Mouse (Mus musculus) intestine, embryonic 15.5 days (tissue): Measurements from ENCODE around the gene Adrm1. TPM values are rescaled to one million over a fixed set of nuclear protein-coding genes. Genes with fewer than 3 reads are reported as not detected.

Experiments used
- ATAC-seq: fragments of 200-750 bp; cut with Nextera tagmentation; 2 replicates; pipeline ENCODE4 v1.8.0; 2017; ENCODE audit warnings: moderate TSS enrichment, moderate library complexity
- H3K27ac ChIP-seq: fragments of 300-500 bp; sonication (generic); 2 replicates; pipeline ENCODE4 v1.5.1; 2015; ENCODE audit warnings: mild to moderate bottlenecking, inconsistent platforms
- H3K27me3 ChIP-seq: fragments of 300-500 bp; sonication (generic); replicated peaks from 2 replicates; pipeline ENCODE4 v1.6.1; 2015; ENCODE audit warnings: inconsistent platforms
- H3K36me3 ChIP-seq: fragments of 300-500 bp; sonication (generic); 2 replicates; pipeline ENCODE4 v1.6.1; 2015; ENCODE audit warnings: inconsistent platforms
- H3K4me1 ChIP-seq: fragments of 300-500 bp; sonication (generic); replicated peaks from 2 replicates; pipeline ENCODE4 v1.6.1; 2015; ENCODE audit warnings: inconsistent platforms
- H3K4me2 ChIP-seq: fragments of 300-500 bp; sonication (generic); replicated peaks from 2 replicates; pipeline ENCODE4 v1.6.1; 2015; ENCODE audit warnings: mild to moderate bottlenecking, inconsistent platforms
- H3K4me3 ChIP-seq: fragments of 300-500 bp; sonication (generic); replicated peaks from 2 replicates; pipeline ENCODE4 v1.5.1; 2015; ENCODE audit warnings: inconsistent platforms
- H3K9ac ChIP-seq: fragments of 300-500 bp; sonication (generic); 2 replicates; pipeline ENCODE4 v1.6.1; 2015; ENCODE audit warnings: inconsistent platforms
- H3K9me3 ChIP-seq: fragments of 300-500 bp; sonication (generic); 2 replicates; pipeline ENCODE4 v1.6.1; 2016; ENCODE audit warnings: inconsistent platforms
- WGBS: fragments of 180-500 bp; shearing (Covaris S2); methylation state at CpG from one replicate; pipeline ENCODE4 v1.1.7; 2015; 5-methylcytosine and 5-hydroxymethylcytosine counted together
- polyA plus RNA-seq: library from polyadenylated mRNA; unstranded; fragments of >200 nt; fragmentation: Nextera tagmentation; extraction: Ambion mirVana; gene quantifications from 2 replicates; pipeline ENCODE4 v1.2.1, GENCODE M21; 2015

The Adrm1 gene
- polyA plus RNA-seq, 1 experiment from 2014 or later, result 172 TPM

DNA sequence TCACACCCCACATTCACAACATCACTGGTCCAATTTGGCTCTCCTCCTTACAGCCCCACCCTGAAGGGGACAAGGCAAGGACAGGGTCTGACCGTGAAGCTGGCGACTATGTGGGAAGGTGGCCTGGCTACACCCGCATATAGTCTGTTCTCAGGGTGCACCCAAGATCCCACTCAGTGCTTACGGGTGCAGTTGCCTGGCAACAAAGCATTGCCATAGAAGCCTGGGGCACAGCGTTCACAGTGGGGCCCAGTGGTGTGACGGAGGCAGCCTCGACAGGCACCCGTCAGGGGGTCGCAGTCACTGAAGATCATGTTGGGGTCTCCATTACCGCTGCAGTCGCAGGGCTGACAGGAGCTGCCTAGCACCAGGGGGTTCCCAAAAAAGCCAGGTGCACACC lies 16.1 kb downstream of the Adrm1 start:
- no peak overlapping the region for H3K9ac ChIP-seq
- no peak overlapping the region for H3K27ac ChIP-seq
- WGBS, result 90% methylated on average over 11 of the region's 11 CpGs
- no peak overlapping the region for H3K4me3 ChIP-seq
- no peaks in the 10 kb centered on the region for H3K4me1 ChIP-seq
- H3K4me2 ChIP-seq, result no peak overlapping the region
- H3K36me3 ChIP-seq, result 0 out of 2 replicates have a peak, but pooled peaks cover 13% of the 10 kb centered on the region
- no peaks in the 10 kb centered on the region for H3K9me3 ChIP-seq
- no peak for ATAC-seq
- no peaks in the 10 kb centered on the region for H3K27me3 ChIP-seq

GRCm38 (mm10) chr2:180196610-180197322 lies 25.5 kb downstream of the Adrm1 start:
- Histone ChIP-seq H3K9ac (no peak overlapping the region), H3K9me3 (no peaks in the 10 kb centered on the region), H3K27me3 (no peaks in the 10 kb centered on the region), H3K4me2 (no peak overlapping the region), H3K36me3 (peaks cover 2% of the 10 kb centered on the region; the same call in 1 of the 2 replicates), H3K27ac (no peak overlapping the region), H3K4me3 (no peak overlapping the region), H3K4me1 (no peaks in the 10 kb centered on the region)
- no peak for ATAC-seq
- 74% methylated on average over 12 of the region's 12 CpGs for WGBS

DNA sequence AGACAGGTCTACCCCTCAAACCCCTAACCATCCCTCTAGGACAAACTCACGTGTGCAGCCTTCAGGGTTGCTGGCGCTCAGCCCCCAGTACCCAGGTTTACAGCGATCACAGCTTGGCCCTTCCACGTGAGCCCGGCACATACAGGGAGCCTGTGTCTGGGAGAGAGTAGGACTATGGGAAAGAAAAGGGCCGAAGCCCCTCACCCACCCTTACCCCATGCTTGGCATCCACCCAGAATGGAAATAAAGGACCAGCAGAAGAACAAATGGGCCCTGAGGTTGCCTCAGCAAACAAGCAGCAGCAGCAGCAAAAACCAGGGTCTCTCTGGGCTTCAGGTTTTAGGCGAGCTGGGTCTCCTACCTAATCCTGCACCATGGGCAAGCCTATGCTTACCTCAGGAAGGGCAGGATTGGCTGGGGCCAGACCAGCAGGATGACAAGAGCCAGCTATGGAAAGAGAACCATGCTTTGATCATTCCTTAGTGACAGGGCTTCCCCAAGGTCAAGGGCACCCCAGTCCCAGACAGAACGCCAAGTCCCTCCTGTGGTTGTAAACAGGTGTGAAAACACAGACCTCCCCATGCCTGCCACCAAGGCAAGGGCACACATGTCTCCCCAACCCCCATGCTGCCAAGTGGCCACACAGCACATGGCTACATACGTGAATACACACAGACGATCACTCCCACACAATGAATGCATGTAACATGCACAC lies 26.2 kb downstream of the Adrm1 start:
- Histone ChIP-seq H3K27me3 (no peaks in the 10 kb centered on the region), H3K9me3 (no peaks in the 10 kb centered on the region), H3K36me3 (peaks cover 2% of the 10 kb centered on the region; the same call in 1 of the 2 replicates), H3K9ac (no peak overlapping the region), H3K27ac (no peak overlapping the region), H3K4me2 (no peak overlapping the region), H3K4me1 (no peaks in the 10 kb centered on the region), H3K4me3 (no peak overlapping the region)
- ATAC-seq, result no peak
- 88% methylated on average over 10 of the region's 10 CpGs for WGBS

GRCm38 (mm10) chr2:180198782-180199181 lies 27.5 kb downstream of the Adrm1 start:
- Histone ChIP-seq H3K27ac (no peak overlapping the region), H3K9ac (no peak overlapping the region), H3K4me2 (no peak overlapping the region), H3K4me3 (no peak overlapping the region), H3K9me3 (no peaks in the 10 kb centered on the region), H3K4me1 (no peaks in the 10 kb centered on the region), H3K36me3 (peaks cover 2% of the 10 kb centered on the region; the same call in 1 of the 2 replicates), H3K27me3 (no peaks in the 10 kb centered on the region)
- 94% methylated on average over 10 of the region's 10 CpGs for WGBS
- ATAC-seq, result no peak

- Histone ChIP-seq H3K36me3 (peaks cover 2% of the 10 kb centered on the region; the same call in 1 of the 2 replicates), H3K27ac (0 out of 2 replicates have a peak overlapping the region, but pooled peaks have one; percentile 9), H3K9ac (no peak overlapping the region), H3K4me3 (no peak overlapping the region), H3K9me3 (no peaks in the 10 kb centered on the region), H3K4me2 (no peak overlapping the region), H3K4me1 (no peaks in the 10 kb centered on the region), H3K27me3 (no peaks in the 10 kb centered on the region)
- no peak for ATAC-seq
- 52% methylated on average over 11 of the region's 11 CpGs for WGBS
Observed at GRCm38 (mm10) chr2:180200681-180201080, 29.4 kb downstream of the Adrm1 start.

DNA sequence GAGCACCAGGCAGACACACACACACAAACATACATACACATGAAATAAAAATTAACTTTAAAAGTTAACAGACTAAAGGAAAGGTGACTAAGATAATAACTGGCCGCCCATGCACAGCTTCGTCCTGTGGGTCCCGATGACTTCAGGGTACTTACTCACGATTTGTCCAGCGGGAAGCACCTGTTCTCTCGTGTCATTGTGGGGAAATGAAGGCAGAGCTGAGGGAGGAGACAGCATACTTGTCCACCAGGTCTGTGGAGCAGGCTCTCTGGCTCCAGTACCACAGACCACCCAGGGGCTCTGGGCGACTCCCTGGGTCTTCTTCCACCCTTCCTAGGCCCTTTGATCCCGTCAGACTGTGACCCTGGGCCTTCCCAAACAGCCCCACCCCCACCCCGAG lies 30.0 kb downstream of the Adrm1 start:
- H3K4me2 ChIP-seq, result no peak overlapping the region
- H3K9me3 ChIP-seq, result no peaks in the 10 kb centered on the region
- ATAC-seq, result no peak
- no peaks in the 10 kb centered on the region for H3K27me3 ChIP-seq
- H3K27ac ChIP-seq, result no peak overlapping the region
- H3K4me1 ChIP-seq, result no peaks in the 10 kb centered on the region
- peaks cover 2% of the 10 kb centered on the region; the same call in 1 of the 2 replicates for H3K36me3 ChIP-seq
- 73% methylated on average over 9 of the region's 9 CpGs for WGBS
- H3K9ac ChIP-seq, result no peak overlapping the region
- no peak overlapping the region for H3K4me3 ChIP-seq

- H3K36me3 ChIP-seq, result peaks cover under 1% of the 10 kb centered on the region; the same call in 1 of the 2 replicates
- no peaks in the 10 kb centered on the region for H3K27me3 ChIP-seq
- no peaks in the 10 kb centered on the region for H3K4me1 ChIP-seq
- H3K9ac ChIP-seq, result no peak overlapping the region
- no peak for ATAC-seq
- no peaks in the 10 kb centered on the region for H3K9me3 ChIP-seq
- WGBS, result 89% methylated on average over 14 of the region's 14 CpGs
- H3K4me2 ChIP-seq, result no peak overlapping the region
- H3K4me3 ChIP-seq, result no peak overlapping the region
- H3K27ac ChIP-seq, result no peak overlapping the region
Observed at GRCm38 (mm10) chr2:180202263-180202662, 31.0 kb downstream of the Adrm1 start.

DNA sequence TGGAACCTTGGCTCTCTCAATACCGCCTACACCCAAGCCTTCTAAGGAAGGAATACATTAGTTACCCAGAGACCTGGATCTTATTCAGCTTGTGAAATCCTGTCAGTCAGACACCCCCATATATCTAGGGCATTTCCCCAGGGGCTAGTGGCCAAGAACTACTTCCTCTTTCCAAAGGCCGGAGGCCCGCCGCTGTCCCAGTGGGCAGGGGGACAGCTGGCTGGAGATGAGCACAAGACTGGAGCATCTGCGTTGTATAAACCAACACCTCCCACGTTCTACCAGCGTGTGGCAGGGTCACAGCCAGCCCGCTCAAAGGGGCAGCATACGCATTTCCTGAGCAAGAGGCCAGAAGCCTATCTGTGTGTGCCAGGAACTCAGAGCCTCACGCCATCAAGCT lies 31.5 kb downstream of the Adrm1 start:
- Histone ChIP-seq H3K4me3 (no peak overlapping the region), H3K9me3 (no peaks in the 10 kb centered on the region), H3K27ac (no peak overlapping the region), H3K4me1 (no peaks in the 10 kb centered on the region), H3K4me2 (no peak overlapping the region), H3K36me3 (no peaks in the 10 kb centered on the region), H3K27me3 (no peaks in the 10 kb centered on the region), H3K9ac (no peak overlapping the region)
- ATAC-seq, result no peak
- 77% methylated on average over 10 of the region's 10 CpGs for WGBS

DNA sequence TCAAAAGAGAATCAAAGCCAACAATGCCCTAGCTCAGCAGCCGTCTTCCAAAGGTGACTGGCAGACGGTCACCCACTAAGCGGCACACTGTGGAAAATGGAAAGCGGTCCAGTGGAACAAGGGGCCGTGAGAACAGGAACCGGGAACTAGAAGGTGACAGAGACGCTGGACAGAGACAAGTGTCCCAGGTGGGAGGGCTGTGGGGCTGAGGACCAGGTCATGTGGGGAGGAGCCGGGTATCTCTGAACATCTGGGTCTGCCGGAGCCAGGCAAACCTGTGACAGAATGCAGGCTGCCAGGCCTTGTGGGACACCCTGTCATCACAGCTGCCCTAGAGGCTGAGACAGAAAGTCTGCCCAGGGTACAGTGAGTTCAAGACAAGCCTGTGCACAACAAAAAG lies 33.2 kb downstream of the Adrm1 start:
- H3K27ac ChIP-seq, result no peak overlapping the region
- ATAC-seq, result no peak
- H3K4me3 ChIP-seq, result no peak overlapping the region
- H3K4me2 ChIP-seq, result no peak overlapping the region
- H3K4me1 ChIP-seq, result no peaks in the 10 kb centered on the region
- no peak overlapping the region for H3K9ac ChIP-seq
- WGBS, result 88% methylated on average over 9 of the region's 9 CpGs
- H3K27me3 ChIP-seq, result no peaks in the 10 kb centered on the region
- no peaks in the 10 kb centered on the region for H3K9me3 ChIP-seq
- H3K36me3 ChIP-seq, result no peaks in the 10 kb centered on the region

DNA sequence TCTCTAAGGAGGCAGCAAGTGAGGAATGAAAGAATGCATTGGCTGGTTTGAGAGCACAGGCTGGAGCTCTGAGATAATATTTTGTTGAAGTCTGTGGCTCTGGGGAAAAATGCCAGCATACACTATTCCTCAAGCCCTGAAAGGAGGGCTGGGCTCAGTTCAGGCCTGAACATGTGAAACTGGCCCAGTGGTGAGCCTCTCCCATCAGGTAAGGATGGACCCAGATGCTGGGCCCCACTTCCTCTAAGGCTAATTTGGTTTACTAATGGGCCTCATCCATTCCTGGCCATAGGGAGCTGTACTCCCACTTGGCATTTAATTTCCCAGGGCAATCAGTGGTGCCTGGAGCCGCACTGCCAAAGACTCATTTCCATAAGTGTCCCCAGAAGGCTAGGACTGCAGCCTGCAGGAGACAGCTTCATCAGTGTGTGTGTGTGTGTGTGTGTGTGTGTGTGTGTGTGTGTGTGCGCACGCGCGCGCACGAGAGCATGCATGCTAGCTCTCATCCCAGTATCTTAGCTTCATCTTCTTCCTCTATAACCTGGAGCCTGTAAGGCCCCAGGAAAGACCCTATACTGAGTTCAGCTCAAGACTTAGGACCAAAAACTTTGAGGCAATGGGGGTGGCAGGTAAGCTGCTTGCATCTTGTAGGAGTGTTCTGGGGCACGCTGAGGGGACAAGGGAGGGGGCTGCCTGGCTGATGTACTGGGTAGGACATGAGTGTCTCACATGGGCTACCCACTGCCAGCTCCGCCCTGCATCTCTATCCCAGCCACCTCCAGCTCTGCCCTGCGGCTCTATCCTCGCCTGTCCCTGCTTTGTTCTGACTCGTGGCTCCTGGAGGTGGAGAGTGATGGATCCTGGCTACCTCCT lies 34.0 kb downstream of the Adrm1 start:
- Histone ChIP-seq H3K4me3 (no peak overlapping the region), H3K4me2 (no peak overlapping the region), H3K27me3 (no peaks in the 10 kb centered on the region), H3K36me3 (no peaks in the 10 kb centered on the region), H3K9me3 (no peaks in the 10 kb centered on the region), H3K27ac (no peak overlapping the region), H3K4me1 (no peaks in the 10 kb centered on the region), H3K9ac (no peak overlapping the region)
- 89% methylated on average over 12 of the region's 12 CpGs for WGBS
- no peak for ATAC-seq

DNA sequence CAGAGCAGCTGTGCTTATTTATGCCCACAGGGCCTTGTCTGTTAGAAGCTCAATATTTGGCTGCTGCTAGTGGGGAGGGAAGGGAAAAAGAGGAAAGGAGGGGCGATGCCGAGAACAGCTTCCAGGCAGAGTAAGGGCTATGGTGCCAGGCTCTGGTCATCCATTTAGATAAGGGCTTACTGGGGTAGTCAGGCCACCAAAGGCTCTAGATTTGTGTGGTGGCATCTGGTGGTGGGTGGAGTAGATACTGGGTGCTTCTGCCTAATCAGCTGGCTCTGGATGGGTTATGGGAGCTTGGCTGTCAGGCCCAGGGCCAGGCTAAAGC lies 34.6 kb downstream of the Adrm1 start:
- H3K4me3 ChIP-seq, result no peak overlapping the region
- WGBS, result 81% methylated on average over 2 of the region's 2 CpGs

GRCm38 (mm10) chr2:180207840-180208239 lies 36.6 kb downstream of the Adrm1 start:
- no peaks in the 10 kb centered on the region for H3K27me3 ChIP-seq
- H3K9ac ChIP-seq, result no peak overlapping the region
- ATAC-seq, result peak; percentile 41
- no peak overlapping the region for H3K4me3 ChIP-seq
- no peaks in the 10 kb centered on the region for H3K9me3 ChIP-seq
- no peak overlapping the region for H3K27ac ChIP-seq
- no peak overlapping the region for H3K4me2 ChIP-seq
- 58% methylated on average over 7 of the region's 7 CpGs for WGBS
- H3K36me3 ChIP-seq, result no peaks in the 10 kb centered on the region
- no peaks in the 10 kb centered on the region for H3K4me1 ChIP-seq

More for the DNA sequence above, 34.6 kb downstream of the Adrm1 start:
- no peak for ATAC-seq
- Histone ChIP-seq H3K4me1 (no peaks in the 10 kb centered on the region), H3K36me3 (no peaks in the 10 kb centered on the region), H3K27ac (no peak overlapping the region), H3K27me3 (no peaks in the 10 kb centered on the region), H3K4me2 (no peak overlapping the region), H3K9me3 (no peaks in the 10 kb centered on the region), H3K9ac (no peak overlapping the region)
